Mouse (Mus musculus) limb, embryonic 12.5 days (tissue): ENCODE results near the gene Gpbp1. TPM values are rescaled to one million over a fixed set of nuclear protein-coding genes. Genes with fewer than 3 reads are reported as not detected.

Source experiments
- ATAC-seq: fragments of 200-750 bp; cut with Nextera tagmentation; 2 replicates; pipeline ENCODE4 v1.8.0; 2017; ENCODE audit warnings: low read depth, moderate TSS enrichment; ENCODE audit not compliant: insufficient number of reproducible peaks, insufficient read depth, low FRiP score, low TSS enrichment
- H3K27ac ChIP-seq: fragments of 300-500 bp; sonication (generic); 2 replicates; pipeline ENCODE4 v1.5.1; 2016; ENCODE audit warnings: mild to moderate bottlenecking, moderate library complexity
- H3K27me3 ChIP-seq: fragments of 300-500 bp; sonication (generic); 2 replicates; pipeline ENCODE4 v1.6.1; 2016; ENCODE audit warnings: mild to moderate bottlenecking, moderate library complexity
- H3K36me3 ChIP-seq: fragments of 300-500 bp; sonication (generic); 2 replicates; pipeline ENCODE4 v1.6.1; 2016; ENCODE audit warnings: mild to moderate bottlenecking, moderate library complexity
- H3K4me1 ChIP-seq: fragments of 300-500 bp; sonication (generic); replicated peaks from 2 replicates; pipeline ENCODE4 v1.6.1; 2016
- H3K4me2 ChIP-seq: fragments of 300-500 bp; sonication (generic); 2 replicates; pipeline ENCODE4 v1.6.1; 2016; ENCODE audit warnings: mild to moderate bottlenecking, moderate library complexity
- H3K4me3 ChIP-seq: fragments of 300-500 bp; sonication (generic); replicated peaks from 2 replicates; pipeline ENCODE4 v1.5.1; 2016; ENCODE audit warnings: mild to moderate bottlenecking
- H3K9ac ChIP-seq: fragments of 300-500 bp; sonication (generic); replicated peaks from 2 replicates; pipeline ENCODE4 v1.6.1; 2016; ENCODE audit warnings: mild to moderate bottlenecking, moderate library complexity
- H3K9me3 ChIP-seq: fragments of 300-500 bp; sonication (generic); 2 replicates; pipeline ENCODE4 v1.6.1; 2016; ENCODE audit warnings: mild to moderate bottlenecking, moderate library complexity
- WGBS: fragments of 180-500 bp; shearing (Covaris S2); methylation state at CpG from one replicate; pipeline ENCODE4 v1.1.7; 2016; 5-methylcytosine and 5-hydroxymethylcytosine counted together
- polyA plus RNA-seq: library from polyadenylated mRNA; unstranded; fragments of >200 nt; fragmentation: Nextera tagmentation; extraction: Ambion mirVana; gene quantifications from 2 replicates; pipeline ENCODE4 v1.2.1, GENCODE M21; 2016

Gpbp1 gene
- polyA plus RNA-seq, 1 experiment from 2014 or later: 117 TPM

- peaks cover 65% of the 10 kb centered on the region for H3K27me3 ChIP-seq
- no peaks in the 10 kb centered on the region for H3K36me3 ChIP-seq
- H3K9ac ChIP-seq: no peak overlapping the region
- H3K4me1 ChIP-seq: peaks cover 16% of the 10 kb centered on the region
- H3K27ac ChIP-seq: no peak overlapping the region
- no peak for ATAC-seq
- no peak overlapping the region for H3K4me3 ChIP-seq
- no peaks in the 10 kb centered on the region for H3K9me3 ChIP-seq
- 85% methylated on average over 7 of the region's 7 CpGs for WGBS
- H3K4me2 ChIP-seq: no peak overlapping the region
These were observed 94.4 kb downstream of the Gpbp1 start for GRCm38 (mm10) chr13:111395528-111395927.

- Histone ChIP-seq H3K4me1 (peaks cover 16% of the 10 kb centered on the region), H3K36me3 (no peaks in the 10 kb centered on the region), H3K4me2 (no peak overlapping the region), H3K4me3 (no peak overlapping the region), H3K9me3 (no peaks in the 10 kb centered on the region), H3K27ac (no peak overlapping the region), H3K27me3 (peaks cover 65% of the 10 kb centered on the region), H3K9ac (no peak overlapping the region)
- 66% methylated on average over 4 of the region's 4 CpGs for WGBS
- no peak for ATAC-seq
These were observed 95.0 kb downstream of the Gpbp1 start for GRCm38 (mm10) chr13:111394904-111395303.

GRCm38 (mm10) chr13:111394341-111394740, 95.6 kb downstream of the Gpbp1 start:
- no peaks in the 10 kb centered on the region for H3K36me3 ChIP-seq
- peaks cover 16% of the 10 kb centered on the region for H3K4me1 ChIP-seq
- peaks cover 59% of the 10 kb centered on the region for H3K27me3 ChIP-seq
- no peak overlapping the region for H3K4me2 ChIP-seq
- H3K27ac ChIP-seq: no peak overlapping the region
- no peak overlapping the region for H3K9ac ChIP-seq
- H3K9me3 ChIP-seq: no peaks in the 10 kb centered on the region
- ATAC-seq: no peak
- H3K4me3 ChIP-seq: no peak overlapping the region
- 79% methylated on average over 8 of the region's 8 CpGs for WGBS

- Histone ChIP-seq H3K9me3 (no peaks in the 10 kb centered on the region), H3K4me1 (peaks cover 16% of the 10 kb centered on the region), H3K4me3 (no peak overlapping the region), H3K4me2 (no peak overlapping the region), H3K27me3 (peaks cover 60% of the 10 kb centered on the region), H3K36me3 (no peaks in the 10 kb centered on the region), H3K27ac (no peak overlapping the region), H3K9ac (no peak overlapping the region)
- WGBS: 76% methylated on average over 6 of the region's 6 CpGs
- ATAC-seq: no peak
These were observed 96.5 kb downstream of the Gpbp1 start for GRCm38 (mm10) chr13:111393426-111393825.

GRCm38 (mm10) chr13:111391426-111391825, 98.5 kb downstream of the Gpbp1 start:
- no peak overlapping the region for H3K4me2 ChIP-seq
- peaks cover 5% of the 10 kb centered on the region; the same call in 1 of the 2 replicates for H3K4me1 ChIP-seq
- no peak overlapping the region for H3K9ac ChIP-seq
- no peak overlapping the region for H3K27ac ChIP-seq
- WGBS: 95% methylated on average over 5 of the region's 5 CpGs
- H3K36me3 ChIP-seq: no peaks in the 10 kb centered on the region
- no peak for ATAC-seq
- no peak overlapping the region for H3K4me3 ChIP-seq
- H3K27me3 ChIP-seq: peaks cover 44% of the 10 kb centered on the region
- H3K9me3 ChIP-seq: no peaks in the 10 kb centered on the region

- H3K4me3 ChIP-seq: no peak overlapping the region
- no peaks in the 10 kb centered on the region for H3K9me3 ChIP-seq
- no peaks in the 10 kb centered on the region for H3K36me3 ChIP-seq
- 78% methylated on average over 1 of the region's 1 CpGs for WGBS
- peaks cover under 1% of the 10 kb centered on the region; the same call in 1 of the 2 replicates for H3K4me1 ChIP-seq
- no peak overlapping the region for H3K9ac ChIP-seq
- ATAC-seq: no peak
- H3K27ac ChIP-seq: no peak overlapping the region
- H3K27me3 ChIP-seq: peaks cover 44% of the 10 kb centered on the region
- H3K4me2 ChIP-seq: no peak overlapping the region
These were observed 98.9 kb downstream of the Gpbp1 start for GRCm38 (mm10) chr13:111391011-111391410.

- no peak for ATAC-seq
- Histone ChIP-seq H3K36me3 (no peaks in the 10 kb centered on the region), H3K4me1 (no peaks in the 10 kb centered on the region), H3K27me3 (peaks cover 4% of the 10 kb centered on the region; the same call in 1 of the 2 replicates), H3K4me2 (no peak overlapping the region), H3K4me3 (no peak overlapping the region), H3K9ac (no peak overlapping the region), H3K9me3 (no peaks in the 10 kb centered on the region), H3K27ac (no peak overlapping the region)
- 68% methylated on average over 12 of the region's 12 CpGs for WGBS
These were observed 105.6 kb downstream of the Gpbp1 start for GRCm38 (mm10) chr13:111384011-111384985.

Other genes starting within 250 kb of the Gpbp1 start
- not detected in 2 replicates for gene Actbl2, start 235.1 kb downstream of the Gpbp1 start, polyA plus RNA-seq
- gene Gm49496, start 59.8 kb upstream of the Gpbp1 start, polyA plus RNA-seq: not detected in 2 replicates
- gene Gm10198, start 102.7 kb upstream of the Gpbp1 start, polyA plus RNA-seq: not detected in 2 replicates
- gene Mier3, start 190.9 kb upstream of the Gpbp1 start, polyA plus RNA-seq: 27.1 and 30.0 TPM in 2 replicates